Mouse (Mus musculus) forebrain, embryonic 11.5 days (tissue): ENCODE data around the gene Gm11084. TPM values are rescaled to one million over a fixed set of nuclear protein-coding genes. Genes with fewer than 3 reads are reported as not detected.
A peak's percentile ranks its signal among the peaks of the same experiment; 100 is the strongest.
"Not testable (repeated sequence)": the region's sequence is repeated elsewhere in the genome, so short reads cannot be mapped to it uniquely, and the experiment has no call there.

Source experiments
- ATAC-seq: fragments of 200-750 bp; cut with Nextera tagmentation; replicated peaks from 2 replicates; pipeline ENCODE4 v1.8.0; 2017; ENCODE audit warnings: moderate TSS enrichment; ENCODE audit not compliant: low FRiP score
- DNase-seq: peaks from one replicate; pipeline ENCODE4 v3.0.0-alpha.2; 2017; ENCODE audit warnings: low spot score
- H3K27ac ChIP-seq: fragments of 300-500 bp; sonication (generic); 2 replicates; pipeline ENCODE4 v1.5.1; 2014; ENCODE audit warnings: low read depth, low read length
- H3K27me3 ChIP-seq: fragments of 300-500 bp; sonication (generic); 2 replicates; pipeline ENCODE4 v1.6.1; 2014; ENCODE audit warnings: mild to moderate bottlenecking, low read length, mixed read lengths; ENCODE audit not compliant: control insufficient read depth, insufficient read depth
- H3K36me3 ChIP-seq: fragments of 300-500 bp; sonication (generic); 2 replicates; pipeline ENCODE4 v1.6.1; 2014; ENCODE audit warnings: mild to moderate bottlenecking, low read length, moderate library complexity, mixed read lengths; ENCODE audit not compliant: control insufficient read depth, insufficient read depth
- H3K4me1 ChIP-seq: fragments of 300-500 bp; sonication (generic); replicated peaks from 2 replicates; pipeline ENCODE4 v1.6.1; 2014; ENCODE audit warnings: low read length, mixed read lengths; ENCODE audit not compliant: control insufficient read depth, insufficient read depth
- H3K4me2 ChIP-seq: fragments of 300-500 bp; sonication (generic); 2 replicates; pipeline ENCODE4 v1.6.1; 2014; ENCODE audit warnings: low read depth, mild to moderate bottlenecking, low read length, moderate library complexity, mixed read lengths; ENCODE audit not compliant: severe bottlenecking
- H3K4me3 ChIP-seq: fragments of 300-500 bp; sonication (generic); 2 replicates; pipeline ENCODE4 v1.5.1; 2014; ENCODE audit warnings: low read depth, low read length
- H3K9ac ChIP-seq: fragments of 300-500 bp; sonication (generic); 2 replicates; pipeline ENCODE4 v1.6.1; 2014; ENCODE audit warnings: low read length
- H3K9me3 ChIP-seq: fragments of 300-500 bp; sonication (generic); 2 replicates; pipeline ENCODE4 v1.6.1; 2016; ENCODE audit warnings: low read length, mixed read lengths; ENCODE audit not compliant: control insufficient read depth
- WGBS: fragments of 180-500 bp; shearing (Covaris S2); extraction: QIAGEN DNeasy Blood & Tissue Kit; methylation state at CpG from one replicate; pipeline ENCODE4 v1.1.7; 2014; 5-methylcytosine and 5-hydroxymethylcytosine counted together
- polyA plus RNA-seq: library from polyadenylated mRNA; unstranded; fragments of >200 nt; fragmentation: Nextera tagmentation; extraction: Ambion mirVana; gene quantifications from 2 replicates; pipeline ENCODE4 v1.2.1, GENCODE M21; 2014

Gm11084 gene
- polyA plus RNA-seq, 1 experiment from 2014 or later: not detected

- not testable (repeated sequence) for H3K36me3 ChIP-seq, DNase-seq, H3K9me3 ChIP-seq, H3K9ac ChIP-seq, ATAC-seq, H3K27ac ChIP-seq, H3K4me2 ChIP-seq, H3K4me1 ChIP-seq, H3K4me3 ChIP-seq, H3K27me3 ChIP-seq
- WGBS: 90% methylated on average over 9 of the region's 9 CpGs
Measured at GRCm38 (mm10) chr2:73014063-73014462, 27.5 kb upstream of the Gm11084 start.

GRCm38 (mm10) chr2:73012636-73013035 is 26.1 kb upstream of the Gm11084 start:
- Histone ChIP-seq H3K27ac (no peak overlapping the region), H3K36me3 (no peaks in the 10 kb centered on the region), H3K9me3 (peaks cover 5% of the 10 kb centered on the region; the same call in 1 of the 2 replicates), H3K4me2 (no peak overlapping the region), H3K9ac (no peak overlapping the region), H3K4me3 (no peak overlapping the region), H3K27me3 (no peaks in the 10 kb centered on the region), H3K4me1 (no peaks in the 10 kb centered on the region)
- WGBS: 75% methylated on average over 17 of the region's 20 CpGs
- no peak for ATAC-seq
- DNase-seq: peak; percentile 76

GRCm38 (mm10) chr2:73007472-73007871 is 21.0 kb upstream of the Gm11084 start:
- Histone ChIP-seq H3K4me1 (peaks cover 9% of the 10 kb centered on the region; the same call in 1 of the 2 replicates), H3K4me3 (no peak overlapping the region), H3K36me3 (no peaks in the 10 kb centered on the region), H3K27me3 (no peaks in the 10 kb centered on the region), H3K4me2 (no peak overlapping the region), H3K27ac (no peak overlapping the region), H3K9me3 (peaks cover 5% of the 10 kb centered on the region; the same call in 1 of the 2 replicates), H3K9ac (no peak overlapping the region)
- WGBS: 90% methylated on average over 9 of the region's 9 CpGs
- ATAC-seq: no peak
- DNase-seq: no peak

- Histone ChIP-seq H3K9ac (no peak overlapping the region), H3K4me2 (no peak overlapping the region), H3K4me1 (peaks cover 9% of the 10 kb centered on the region; the same call in 1 of the 2 replicates), H3K4me3 (no peak overlapping the region), H3K27me3 (no peaks in the 10 kb centered on the region), H3K36me3 (no peaks in the 10 kb centered on the region), H3K27ac (no peak overlapping the region), H3K9me3 (peaks cover 5% of the 10 kb centered on the region; the same call in 1 of the 2 replicates)
- 56% methylated on average over 3 of the region's 3 CpGs for WGBS
- ATAC-seq: no peak
- DNase-seq: no peak
Measured at GRCm38 (mm10) chr2:73005611-73006515, 19.3 kb upstream of the Gm11084 start.

- no peaks in the 10 kb centered on the region for H3K9me3 ChIP-seq
- no peak overlapping the region for H3K9ac ChIP-seq
- ATAC-seq (peak; percentile 61; the same call in 1 of the 2 replicates), DNase-seq (peak; percentile 67)
- H3K27ac ChIP-seq: no peak overlapping the region
- H3K4me1 ChIP-seq: peaks cover 9% of the 10 kb centered on the region; the same call in 1 of the 2 replicates
- WGBS: 43% methylated on average over 24 of the region's 24 CpGs
- no peak overlapping the region for H3K4me3 ChIP-seq
- H3K27me3 ChIP-seq: no peaks in the 10 kb centered on the region
- 0 out of 2 replicates have a peak overlapping the region, but pooled peaks have one; percentile 8 for H3K4me2 ChIP-seq
- no peaks in the 10 kb centered on the region for H3K36me3 ChIP-seq
Measured at GRCm38 (mm10) chr2:73003751-73004717, 17.5 kb upstream of the Gm11084 start.

- WGBS: 68% methylated on average over 12 of the region's 12 CpGs
- Histone ChIP-seq H3K9ac (no peak overlapping the region), H3K9me3 (no peaks in the 10 kb centered on the region), H3K4me3 (no peak overlapping the region), H3K36me3 (no peaks in the 10 kb centered on the region), H3K4me1 (peaks cover 9% of the 10 kb centered on the region; the same call in 1 of the 2 replicates), H3K4me2 (no peak overlapping the region), H3K27ac (no peak overlapping the region), H3K27me3 (no peaks in the 10 kb centered on the region)
- no peak for ATAC-seq
- DNase-seq: no peak
Measured at GRCm38 (mm10) chr2:73003049-73003448, 16.5 kb upstream of the Gm11084 start.

GRCm38 (mm10) chr2:73002451-73002850 is 15.9 kb upstream of the Gm11084 start:
- Histone ChIP-seq H3K4me1 (peaks cover 9% of the 10 kb centered on the region; the same call in 1 of the 2 replicates), H3K9me3 (no peaks in the 10 kb centered on the region), H3K36me3 (no peaks in the 10 kb centered on the region), H3K27me3 (no peaks in the 10 kb centered on the region), H3K9ac (no peak overlapping the region), H3K4me2 (no peak overlapping the region), H3K27ac (no peak overlapping the region), H3K4me3 (no peak overlapping the region)
- WGBS: 89% methylated on average over 6 of the region's 6 CpGs
- no peak for DNase-seq
- no peak for ATAC-seq

GRCm38 (mm10) chr2:73001994-73002393 is 15.5 kb upstream of the Gm11084 start:
- Histone ChIP-seq H3K9ac (no peak overlapping the region), H3K4me3 (no peak overlapping the region), H3K4me2 (no peak overlapping the region), H3K9me3 (no peaks in the 10 kb centered on the region), H3K4me1 (peaks cover 9% of the 10 kb centered on the region; the same call in 1 of the 2 replicates), H3K27me3 (no peaks in the 10 kb centered on the region), H3K27ac (no peak overlapping the region), H3K36me3 (no peaks in the 10 kb centered on the region)
- DNase-seq: no peak
- WGBS: 85% methylated on average over 5 of the region's 5 CpGs
- no peak for ATAC-seq
